Mouse (Mus musculus) spleen, adult 18-20 months (tissue): Measurements from ENCODE around the gene Slc35e4.
A peak's percentile ranks its signal among the peaks of the same experiment; 100 is the strongest.

ENCODE experiments used
- DNase-seq, 2 experiments: peaks; one replicate each; pipeline ENCODE4 v3.0.0; 2022; ENCODE audit warnings: mixed read lengths in 2 of 2

The Slc35e4 gene

DNA sequence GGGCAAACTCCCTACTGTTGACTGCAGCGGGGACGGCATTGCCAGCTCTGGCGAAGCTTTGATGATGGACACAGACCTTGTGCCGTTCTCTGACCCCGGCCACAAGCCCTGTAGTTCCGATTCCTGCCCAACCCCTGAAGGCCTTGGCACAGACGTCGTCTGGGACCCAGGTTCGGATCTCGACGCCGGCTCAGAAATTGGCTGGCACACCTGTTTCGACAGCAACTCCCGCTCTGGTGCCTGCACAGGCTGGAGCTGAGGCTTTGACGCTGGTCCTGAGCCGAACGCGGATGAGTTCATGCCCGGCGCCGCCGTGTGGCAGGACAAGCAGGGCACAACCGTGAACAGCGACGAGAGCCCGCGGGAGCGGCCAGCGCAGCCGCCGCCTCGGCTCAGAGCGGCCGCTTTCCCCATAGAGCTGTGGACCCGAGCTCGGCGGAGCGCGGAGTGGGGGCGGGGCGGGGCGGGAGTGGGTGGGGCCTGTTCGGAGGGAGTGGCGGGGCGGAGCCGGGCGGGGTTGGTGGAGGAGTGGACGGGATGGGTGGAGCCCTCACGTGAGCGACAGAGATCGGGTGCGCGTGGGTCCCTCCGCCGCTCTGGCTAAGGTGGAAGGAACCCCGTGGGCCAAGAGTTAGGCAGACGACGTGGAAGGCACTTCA, 50.9 kb downstream of the Slc35e4 start, which contains the start of gene Osbp2:
TSS of gene Osbp2 (minus strand) at position 450 of the 659 bp plus-strand sequence.
- peak; percentile 24 to 37 for DNase-seq

DNA sequence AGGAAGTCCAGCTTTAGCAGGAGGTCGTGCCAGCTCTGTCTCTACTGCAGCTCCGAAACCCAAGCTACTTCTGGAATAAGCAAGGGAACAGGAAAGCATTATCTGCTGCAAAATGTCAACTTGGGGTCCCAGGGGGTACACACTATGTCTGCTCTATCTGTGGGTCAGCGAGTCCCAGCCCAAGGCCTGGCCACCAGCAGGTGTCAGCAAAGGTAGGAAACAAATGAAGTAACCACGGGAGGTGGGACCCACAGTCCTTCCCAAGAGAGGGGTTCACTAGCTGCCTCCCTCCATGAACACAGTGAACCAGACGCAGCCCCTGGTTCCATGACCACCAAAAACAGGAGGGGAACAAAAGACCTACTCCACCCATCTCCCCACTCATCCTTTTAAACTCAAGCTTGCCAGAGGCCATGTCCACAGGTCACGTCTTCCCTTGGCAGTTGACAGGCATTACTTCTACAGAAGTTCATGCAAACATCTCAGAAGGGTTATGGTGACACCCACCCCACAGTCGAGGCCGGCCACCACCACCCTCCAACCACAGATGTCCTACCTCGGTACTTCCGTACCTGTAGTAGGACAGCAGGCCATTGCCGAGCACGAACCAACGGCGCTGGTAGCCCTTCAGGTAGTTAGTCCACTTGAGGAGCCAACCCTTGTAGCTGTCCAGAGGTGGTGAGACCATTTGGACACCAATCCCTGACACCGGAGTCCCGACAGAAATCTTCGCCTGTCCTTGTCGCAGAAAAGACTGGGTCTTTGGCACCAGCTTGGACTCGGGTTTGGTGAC, 51.6 kb downstream of the Slc35e4 start:
- DNase-seq: no peak

- DNase-seq: no peak
Observed at GRCm38 (mm10) chr11:3860361-3860760, 54.1 kb downstream of the Slc35e4 start.

DNA sequence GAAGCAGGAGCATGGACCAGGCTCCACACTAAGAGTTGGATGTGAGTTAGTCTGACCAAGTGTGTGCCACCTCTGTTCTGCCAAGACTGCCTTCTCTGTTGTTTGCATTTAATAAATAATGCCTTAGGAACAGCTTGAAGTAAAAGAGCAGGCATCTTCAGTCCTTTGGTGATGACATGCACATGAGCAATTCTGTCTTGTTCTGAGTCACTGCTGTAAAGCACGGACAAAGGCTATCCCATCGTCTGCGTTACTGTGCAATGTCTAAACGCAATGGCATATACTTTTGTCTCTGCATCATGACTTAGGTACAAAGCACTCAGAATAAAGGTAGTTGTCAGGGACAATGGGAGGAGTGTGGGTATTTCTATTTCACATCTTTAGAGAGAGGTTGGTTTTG, 54.7 kb downstream of the Slc35e4 start:
- DNase-seq: no peak

DNA sequence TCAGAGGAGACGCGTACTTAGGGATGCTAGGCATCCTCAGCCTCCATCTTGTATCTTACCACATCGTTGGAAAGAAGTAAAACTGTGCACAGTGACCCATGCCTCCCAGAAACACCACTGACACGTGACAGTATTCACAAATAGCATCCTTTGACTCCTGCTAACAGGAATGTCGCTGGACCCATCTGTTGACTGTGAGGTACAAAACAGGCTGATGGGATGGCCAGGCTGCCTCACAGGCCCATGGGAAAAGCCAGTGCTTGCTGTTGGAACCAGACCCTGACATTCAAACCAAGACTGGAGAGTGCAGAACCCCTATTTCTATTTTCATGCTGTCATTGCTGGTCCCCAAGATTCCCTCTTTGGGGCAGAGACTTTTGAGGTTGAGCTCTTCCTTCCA, 56.6 kb downstream of the Slc35e4 start:
- no peak for DNase-seq
